Mouse (Mus musculus) CD8-positive naive resting alpha-beta T cell, adult 2 months (primary cell): ENCODE results near the gene Cnot1.
"Not testable (repeated sequence)": the region's sequence is repeated elsewhere in the genome, so short reads cannot be mapped to it uniquely, and the experiment has no call there.

Experiments
- DNase-seq, 2 experiments: peaks; one replicate each; pipeline ENCODE4 v3.0.0; 2022; ENCODE audit warnings: low read depth in 2 of 2, low spot score in 2 of 2

Cnot1 gene

GRCm38 (mm10) chr8:95817597-95817996 is 10.3 kb upstream of the Cnot1 start:
- no peak for DNase-seq

DNA sequence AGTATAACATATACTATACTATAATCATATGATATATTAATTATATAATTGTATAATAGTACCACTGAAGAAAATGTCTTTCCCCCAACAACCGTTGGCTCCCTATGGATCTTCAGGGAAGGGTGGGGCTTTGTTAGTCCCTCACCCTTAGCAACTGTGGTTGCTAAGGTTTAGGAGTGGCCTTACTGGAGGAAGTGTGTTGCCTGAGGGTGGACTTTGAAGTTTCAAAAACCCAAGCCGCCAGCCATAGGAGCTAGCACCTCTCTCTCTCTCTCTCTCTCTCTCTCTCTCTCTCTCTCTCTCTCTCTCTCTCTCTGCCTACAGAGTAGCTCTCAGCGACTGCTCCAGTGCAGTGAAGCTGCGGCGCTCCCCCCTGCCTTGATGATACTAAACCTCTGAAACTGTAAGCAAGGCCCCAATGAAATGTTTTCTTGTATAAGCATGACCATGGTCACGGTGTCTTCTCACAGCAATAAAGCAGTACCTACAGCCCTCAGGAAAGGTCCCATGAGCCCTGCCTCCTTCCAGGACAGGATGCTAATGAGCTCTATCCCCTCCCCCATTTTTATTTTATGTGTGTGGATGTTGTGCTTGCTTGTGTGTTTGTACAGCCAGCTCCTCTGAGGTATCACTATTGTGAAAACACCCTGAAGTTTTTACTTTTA is 8.9 kb upstream of the Cnot1 start:
- DNase-seq, result no peak

GRCm38 (mm10) chr8:95810184-95810591 is 2.9 kb upstream of the Cnot1 start:
- DNase-seq, result peak; percentile 25 to 34

GRCm38 (mm10) chr8:95809116-95809515 is 1.9 kb upstream of the Cnot1 start:
- DNase-seq, result no peak

- DNase-seq, result no peak
These were observed 1.4 kb upstream of the Cnot1 start for GRCm38 (mm10) chr8:95808631-95809030.

GRCm38 (mm10) chr8:95807861-95808260 is 597 bp upstream of the Cnot1 start:
- DNase-seq, result peak; percentile 81 to 88

- DNase-seq, result peak in 1 of 2 experiments; percentile 6
These were observed 638 bp downstream of the Cnot1 start for GRCm38 (mm10) chr8:95806461-95807191.

- no peak for DNase-seq
These were observed 1.8 kb downstream of the Cnot1 start for GRCm38 (mm10) chr8:95805482-95805881.

DNA sequence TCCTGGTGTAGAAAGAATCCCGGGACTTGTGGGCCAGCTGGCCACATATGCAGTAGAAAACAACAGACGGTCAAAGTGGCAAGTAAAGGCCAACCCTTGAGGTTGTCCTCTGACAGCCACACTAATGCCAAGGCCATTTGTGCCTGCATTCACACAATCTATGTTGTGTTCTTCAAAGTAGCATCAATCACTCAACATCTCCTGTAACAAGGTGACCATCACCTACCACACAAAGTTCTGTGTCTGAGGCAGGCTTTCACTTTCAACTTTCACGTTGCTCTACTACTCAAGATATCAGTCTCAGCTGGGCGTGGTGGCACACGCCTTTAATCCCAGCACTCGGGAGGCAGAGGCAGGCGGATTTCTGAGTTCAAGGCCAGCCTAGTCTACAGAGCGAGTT is 5.0 kb downstream of the Cnot1 start:
- DNase-seq, result no peak

DNA sequence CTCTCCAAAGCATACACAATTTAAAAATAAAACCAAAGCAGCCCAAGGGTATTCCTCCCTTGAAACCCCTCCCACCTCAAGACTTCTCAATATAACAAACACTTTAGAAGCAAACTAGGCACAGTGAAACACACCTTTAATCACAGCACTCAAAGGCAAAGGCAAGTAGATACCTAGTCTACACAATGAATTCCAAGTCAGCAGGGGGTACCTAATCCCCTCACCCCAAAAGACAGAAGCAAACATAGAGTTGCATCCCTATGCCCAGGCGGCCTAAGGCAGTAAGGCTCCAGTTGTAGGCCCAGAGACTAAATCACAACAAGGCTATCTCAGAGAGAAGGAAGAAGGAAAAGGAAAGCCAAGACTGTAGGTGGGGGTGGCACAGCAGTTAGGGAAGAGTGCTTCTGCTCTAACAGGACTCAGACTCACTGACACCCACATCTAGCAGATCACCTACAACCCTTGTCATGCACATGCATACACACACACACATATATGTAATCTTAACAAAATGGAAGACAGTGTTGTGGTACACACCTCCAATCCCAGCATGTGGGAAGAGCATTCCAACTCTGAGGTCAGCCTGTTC is 5.7 kb downstream of the Cnot1 start:
- no peak for DNase-seq

DNA sequence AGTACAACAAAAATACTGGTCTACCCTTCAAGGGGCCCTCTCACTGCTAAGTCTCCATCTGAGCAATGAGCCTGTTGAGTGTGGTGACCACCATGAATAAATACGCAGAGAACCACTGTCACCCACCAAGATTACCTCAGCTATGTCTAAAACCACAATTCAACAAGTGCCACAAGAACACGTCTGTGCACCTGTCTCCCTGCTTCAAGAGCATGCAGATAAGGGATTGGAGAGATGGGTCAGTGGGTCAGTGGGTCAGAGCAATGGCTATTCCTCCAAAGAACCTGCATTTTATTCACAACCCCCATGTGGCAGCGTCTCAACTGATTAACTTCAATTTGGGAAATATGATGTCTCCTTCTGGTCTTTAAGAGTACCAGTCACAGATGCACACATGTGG is 6.9 kb downstream of the Cnot1 start:
- DNase-seq, result no peak

DNA sequence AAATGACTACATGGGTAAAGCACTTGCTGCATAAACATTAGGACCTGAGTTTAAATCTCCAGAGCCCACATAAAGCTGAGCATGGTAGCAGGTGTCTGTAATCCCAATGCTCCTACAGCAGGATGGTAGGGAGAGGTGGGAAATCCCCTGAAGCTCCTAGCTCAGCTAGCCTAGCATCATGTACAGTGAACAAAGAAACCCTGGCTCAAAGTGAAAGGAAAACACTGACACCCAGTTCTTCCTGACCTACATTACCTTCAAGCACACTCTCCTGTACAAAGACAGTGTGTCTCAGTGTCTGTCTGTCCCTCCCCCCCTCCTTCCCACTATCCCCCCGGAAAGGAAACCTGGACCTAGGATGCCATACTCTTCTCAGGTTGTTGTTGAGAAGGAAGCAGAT is 7.4 kb downstream of the Cnot1 start:
- no peak for DNase-seq

- no peak for DNase-seq
These were observed 8.1 kb downstream of the Cnot1 start for GRCm38 (mm10) chr8:95799117-95799516.

DNA sequence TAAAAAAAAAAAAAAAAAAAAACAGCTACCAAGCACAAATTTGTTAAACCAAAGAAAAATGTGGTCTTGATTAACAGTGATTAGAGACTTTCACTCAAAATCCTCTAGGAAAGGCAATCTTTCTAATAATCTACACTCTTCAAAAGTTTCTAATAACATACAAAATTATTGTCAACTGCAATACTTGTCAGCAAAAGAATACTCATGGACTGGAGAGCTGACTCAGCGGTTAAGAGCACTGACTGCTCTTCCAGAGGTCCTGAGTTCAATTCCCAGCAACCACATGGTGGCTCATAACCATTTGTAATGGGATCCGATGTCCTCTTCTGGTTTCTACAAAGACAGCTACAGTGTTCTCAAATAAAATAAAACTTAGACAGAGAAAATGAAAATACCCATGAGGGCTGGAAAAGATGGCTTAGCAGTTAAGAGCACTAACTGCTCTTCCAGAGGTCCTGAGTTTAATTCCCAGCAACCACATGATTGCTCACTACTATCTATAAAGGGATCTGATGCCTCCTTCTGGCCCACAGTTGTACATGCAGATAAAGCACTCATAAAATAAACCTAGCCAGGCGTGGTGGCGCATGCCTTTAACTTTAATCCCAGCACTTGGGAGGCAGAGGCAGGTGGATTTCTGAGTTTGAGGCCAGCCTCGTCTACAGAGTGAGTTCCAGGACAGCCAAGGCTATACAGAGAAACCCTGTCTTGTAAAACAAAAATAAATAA is 11.8 kb downstream of the Cnot1 start:
- not testable (repeated sequence) for DNase-seq

- no peak for DNase-seq
These were observed 21.7 kb downstream of the Cnot1 start for GRCm38 (mm10) chr8:95785591-95785990.

- DNase-seq, result no peak
These were observed 24.6 kb downstream of the Cnot1 start for GRCm38 (mm10) chr8:95782628-95783027.

- DNase-seq, result no peak
These were observed 25.5 kb downstream of the Cnot1 start for GRCm38 (mm10) chr8:95781775-95782174.

GRCm38 (mm10) chr8:95781085-95781484 is 26.2 kb downstream of the Cnot1 start:
- no peak for DNase-seq

- DNase-seq, result no peak
These were observed 43.1 kb downstream of the Cnot1 start for GRCm38 (mm10) chr8:95764133-95764532.

- no peak for DNase-seq
These were observed 46.9 kb downstream of the Cnot1 start for GRCm38 (mm10) chr8:95760323-95760722.

GRCm38 (mm10) chr8:95751924-95752323 is 55.3 kb downstream of the Cnot1 start:
- no peak for DNase-seq

- no peak for DNase-seq
These were observed 59.2 kb downstream of the Cnot1 start for GRCm38 (mm10) chr8:95748028-95748427.
